Mouse (Mus musculus): ENCODE data around the gene L3mbtl3. TPM values are rescaled to one million over a fixed set of nuclear protein-coding genes. Genes with fewer than 3 reads are reported as not detected.
A peak's percentile ranks its signal among the peaks of the same experiment; 100 is the strongest.

Gene L3mbtl3
- polyA plus RNA-seq (2014; fragmentation: Nextera tagmentation; extraction: Ambion mirVana) = 19.0 and 19.7 TPM in 2 replicates

GRCm38 (mm10) chr10:26375790-26376545, at the start of gene L3mbtl3:
L3mbtl3 (minus strand) TSS chr10:26375971.
- Histone ChIP-seq H3K4me1 (replicated peaks; ENCODE audit: control insufficient read depth, insufficient read depth, low read length) (no peaks in the 10 kb centered on the region), H3K4me2 (replicated peaks; ENCODE audit: low read depth, low read length) (peak within 1 kb of the TSS; percentile 91), H3K9ac (ENCODE audit: low read depth, low read length) (peak within 1 kb of the TSS; percentile 94), H3K36me3 (ENCODE audit: control insufficient read depth, insufficient read depth, low read length) (no peaks in the 10 kb centered on the region), H3K27ac (ENCODE audit: low read depth, low read length) (peak within 1 kb of the TSS; percentile 95), H3K27me3 (ENCODE audit: control insufficient read depth, insufficient read depth, low read length) (no peaks in the 10 kb centered on the region), H3K4me3 (ENCODE audit: low read depth, low read length) (peak within 1 kb of the TSS; percentile 79), H3K9me3 (ENCODE audit: control insufficient read depth, low read length) (no peaks in the 10 kb centered on the region)
- DNase-seq (ENCODE audit: low spot score) = peak; percentile 93
- ATAC-seq (ENCODE audit: low FRiP score) = peak; percentile 79
- WGBS = under 1% methylated on average over 42 of the region's 42 CpGs

GRCm38 (mm10) chr10:26421168-26421567, 45.4 kb upstream of the L3mbtl3 start:
- no peaks in the 10 kb centered on the region for H3K27me3 ChIP-seq (ENCODE audit: control insufficient read depth, insufficient read depth, low read length)
- H3K4me3 ChIP-seq (ENCODE audit: low read depth, low read length) = no peak overlapping the region
- no peaks in the 10 kb centered on the region for H3K9me3 ChIP-seq (ENCODE audit: control insufficient read depth, low read length)
- H3K4me2 ChIP-seq (replicated peaks; ENCODE audit: low read depth, low read length) = no peak overlapping the region
- no peak for ATAC-seq (ENCODE audit: low FRiP score)
- no peak overlapping the region for H3K9ac ChIP-seq (ENCODE audit: low read depth, low read length)
- no peaks in the 10 kb centered on the region for H3K36me3 ChIP-seq (ENCODE audit: control insufficient read depth, insufficient read depth, low read length)
- WGBS = 85% methylated on average over 2 of the region's 2 CpGs
- no peaks in the 10 kb centered on the region for H3K4me1 ChIP-seq (replicated peaks; ENCODE audit: control insufficient read depth, insufficient read depth, low read length)
- no peak for DNase-seq (ENCODE audit: low spot score)
- no peak overlapping the region for H3K27ac ChIP-seq (ENCODE audit: low read depth, low read length)

GRCm38 (mm10) chr10:26388656-26389055, 12.9 kb upstream of the L3mbtl3 start:
- Histone ChIP-seq H3K9me3 (ENCODE audit: control insufficient read depth, low read length) (no peaks in the 10 kb centered on the region), H3K9ac (ENCODE audit: low read depth, low read length) (no peak overlapping the region), H3K4me3 (ENCODE audit: low read depth, low read length) (no peak overlapping the region), H3K4me1 (replicated peaks; ENCODE audit: control insufficient read depth, insufficient read depth, low read length) (no peaks in the 10 kb centered on the region), H3K4me2 (replicated peaks; ENCODE audit: low read depth, low read length) (no peak overlapping the region), H3K27me3 (ENCODE audit: control insufficient read depth, insufficient read depth, low read length) (no peaks in the 10 kb centered on the region), H3K36me3 (ENCODE audit: control insufficient read depth, insufficient read depth, low read length) (no peaks in the 10 kb centered on the region), H3K27ac (ENCODE audit: low read depth, low read length) (no peak overlapping the region)
- DNase-seq (ENCODE audit: low spot score) (no peak), ATAC-seq (ENCODE audit: low FRiP score) (no peak)

- no peak for ATAC-seq (ENCODE audit: low FRiP score)
- Histone ChIP-seq H3K27ac (ENCODE audit: low read depth, low read length) (no peak overlapping the region), H3K36me3 (ENCODE audit: control insufficient read depth, insufficient read depth, low read length) (no peaks in the 10 kb centered on the region), H3K9ac (ENCODE audit: low read depth, low read length) (no peak overlapping the region), H3K4me2 (replicated peaks; ENCODE audit: low read depth, low read length) (no peak overlapping the region), H3K9me3 (ENCODE audit: control insufficient read depth, low read length) (no peaks in the 10 kb centered on the region), H3K4me3 (ENCODE audit: low read depth, low read length) (no peak overlapping the region), H3K4me1 (replicated peaks; ENCODE audit: control insufficient read depth, insufficient read depth, low read length) (no peaks in the 10 kb centered on the region), H3K27me3 (ENCODE audit: control insufficient read depth, insufficient read depth, low read length) (no peaks in the 10 kb centered on the region)
- peak; percentile 4 for DNase-seq (ENCODE audit: low spot score)
- WGBS = 85% methylated on average over 6 of the region's 6 CpGs
These were observed 1.5 kb upstream of the L3mbtl3 start for GRCm38 (mm10) chr10:26377332-26377602.

- Histone ChIP-seq H3K27me3 (ENCODE audit: control insufficient read depth, insufficient read depth, low read length) (no peaks in the 10 kb centered on the region), H3K4me1 (replicated peaks; ENCODE audit: control insufficient read depth, insufficient read depth, low read length) (no peaks in the 10 kb centered on the region), H3K27ac (ENCODE audit: low read depth, low read length) (no peak overlapping the region), H3K9ac (ENCODE audit: low read depth, low read length) (peak overlapping the region; percentile 94), H3K9me3 (ENCODE audit: control insufficient read depth, low read length) (no peaks in the 10 kb centered on the region), H3K36me3 (ENCODE audit: control insufficient read depth, insufficient read depth, low read length) (no peaks in the 10 kb centered on the region), H3K4me3 (ENCODE audit: low read depth, low read length) (peak overlapping the region; percentile 79), H3K4me2 (replicated peaks; ENCODE audit: low read depth, low read length) (peak overlapping the region; percentile 91)
- whole genome bisulfite sequencing = 35% methylated on average over 10 of the region's 10 CpGs
- ATAC-seq (ENCODE audit: low FRiP score) (no peak; the same call in 1 of the 2 replicates), DNase-seq (ENCODE audit: low spot score) (no peak)
These were observed 968 bp upstream of the L3mbtl3 start for GRCm38 (mm10) chr10:26376546-26377331.

- Histone ChIP-seq H3K4me2 (replicated peaks; ENCODE audit: low read depth, low read length) (peak overlapping the region; percentile 91), H3K9me3 (ENCODE audit: control insufficient read depth, low read length) (no peaks in the 10 kb centered on the region), H3K27me3 (ENCODE audit: control insufficient read depth, insufficient read depth, low read length) (no peaks in the 10 kb centered on the region), H3K4me3 (ENCODE audit: low read depth, low read length) (peak overlapping the region; percentile 79), H3K36me3 (ENCODE audit: control insufficient read depth, insufficient read depth, low read length) (no peaks in the 10 kb centered on the region), H3K27ac (ENCODE audit: low read depth, low read length) (peak overlapping the region; percentile 95), H3K9ac (ENCODE audit: low read depth, low read length) (peak overlapping the region; percentile 94), H3K4me1 (replicated peaks; ENCODE audit: control insufficient read depth, insufficient read depth, low read length) (no peaks in the 10 kb centered on the region)
- 3% methylated on average over 7 of the region's 30 CpGs for WGBS
- ATAC-seq (ENCODE audit: low FRiP score) (peak; percentile 60), DNase-seq (ENCODE audit: low spot score) (peak; percentile 63)
These were observed 420 bp downstream of the L3mbtl3 start for GRCm38 (mm10) chr10:26375351-26375751.

- no peaks in the 10 kb centered on the region for H3K36me3 ChIP-seq (ENCODE audit: control insufficient read depth, insufficient read depth, low read length)
- peak overlapping the region; percentile 91 for H3K4me2 ChIP-seq (replicated peaks; ENCODE audit: low read depth, low read length)
- DNase-seq (ENCODE audit: low spot score) (peak; percentile 80), ATAC-seq (ENCODE audit: low FRiP score) (peak; percentile 73)
- H3K9me3 ChIP-seq (ENCODE audit: control insufficient read depth, low read length) = no peaks in the 10 kb centered on the region
- peak overlapping the region; percentile 94 for H3K9ac ChIP-seq (ENCODE audit: low read depth, low read length)
- 1% methylated on average over 72 of the region's 101 CpGs for WGBS
- no peaks in the 10 kb centered on the region for H3K4me1 ChIP-seq (replicated peaks; ENCODE audit: control insufficient read depth, insufficient read depth, low read length)
- H3K27me3 ChIP-seq (ENCODE audit: control insufficient read depth, insufficient read depth, low read length) = no peaks in the 10 kb centered on the region
- peak overlapping the region; percentile 79 for H3K4me3 ChIP-seq (ENCODE audit: low read depth, low read length)
- peak overlapping the region; percentile 95 for H3K27ac ChIP-seq (ENCODE audit: low read depth, low read length)
These were observed 1.1 kb downstream of the L3mbtl3 start for GRCm38 (mm10) chr10:26374436-26375311.

- H3K4me1 ChIP-seq (replicated peaks; ENCODE audit: control insufficient read depth, insufficient read depth, low read length) = no peaks in the 10 kb centered on the region
- under 1% methylated on average over 61 of the region's 71 CpGs for WGBS
- H3K4me2 ChIP-seq (replicated peaks; ENCODE audit: low read depth, low read length) = peak overlapping the region; percentile 91
- peak overlapping the region; percentile 95 for H3K27ac ChIP-seq (ENCODE audit: low read depth, low read length)
- H3K4me3 ChIP-seq (ENCODE audit: low read depth, low read length) = peak overlapping the region; percentile 79
- no peaks in the 10 kb centered on the region for H3K27me3 ChIP-seq (ENCODE audit: control insufficient read depth, insufficient read depth, low read length)
- ATAC-seq (ENCODE audit: low FRiP score) = peak; percentile 45
- H3K36me3 ChIP-seq (ENCODE audit: control insufficient read depth, insufficient read depth, low read length) = no peaks in the 10 kb centered on the region
- peak overlapping the region; percentile 94 for H3K9ac ChIP-seq (ENCODE audit: low read depth, low read length)
- H3K9me3 ChIP-seq (ENCODE audit: control insufficient read depth, low read length) = no peaks in the 10 kb centered on the region
- peak; percentile 80 for DNase-seq (ENCODE audit: low spot score)
These were observed 1.8 kb downstream of the L3mbtl3 start for GRCm38 (mm10) chr10:26373951-26374435.
